Mouse (Mus musculus): ENCODE measurements around the gene Mt4.
"Not testable (repeated sequence)": the region's sequence is repeated elsewhere in the genome, so short reads cannot be mapped to it uniquely, and the experiment has no call there.

Mt4 gene

DNA sequence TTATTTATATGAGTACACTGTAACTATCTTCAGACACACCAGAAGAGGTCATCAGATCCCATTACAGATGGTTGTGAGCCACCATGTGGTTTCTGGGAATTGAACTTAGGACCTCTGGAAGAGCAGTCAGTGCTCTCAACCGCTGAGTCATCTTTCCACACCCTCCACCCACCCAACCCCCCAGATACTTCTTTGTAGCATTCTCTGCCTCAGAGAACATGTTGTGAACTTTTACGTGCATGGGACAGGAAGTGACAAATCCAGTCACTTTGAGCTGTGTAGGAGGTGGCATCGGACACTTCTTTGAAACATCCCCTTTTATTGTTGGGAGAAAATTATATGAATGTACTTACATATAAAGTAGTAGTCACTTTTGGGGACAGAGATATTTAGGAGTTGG is 2.4 kb upstream of the Mt4 start:
- DNase-seq (ENCODE audit: low spot score in 2 of 2): not testable (repeated sequence)

DNA sequence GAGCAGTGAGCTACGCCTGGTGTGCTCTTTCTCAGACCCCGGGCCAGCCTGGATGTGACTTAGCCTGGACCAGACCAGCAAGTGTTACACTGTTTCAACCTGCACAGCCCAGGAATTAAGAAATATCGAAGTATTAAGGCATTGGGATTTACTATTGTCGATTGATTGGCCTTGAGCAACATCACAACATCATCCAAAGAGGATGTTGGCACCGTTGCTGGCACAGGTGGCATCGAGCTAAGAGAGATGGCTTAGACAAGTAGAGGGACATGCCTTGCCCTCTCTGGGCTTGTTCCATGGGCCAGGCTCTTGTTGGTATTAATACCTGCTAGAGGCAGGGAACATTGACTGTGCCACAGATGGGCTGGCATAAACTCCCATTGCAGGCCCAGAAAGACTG is 1.4 kb upstream of the Mt4 start:
- no peak for DNase-seq (ENCODE audit: low spot score in 2 of 2)

DNA sequence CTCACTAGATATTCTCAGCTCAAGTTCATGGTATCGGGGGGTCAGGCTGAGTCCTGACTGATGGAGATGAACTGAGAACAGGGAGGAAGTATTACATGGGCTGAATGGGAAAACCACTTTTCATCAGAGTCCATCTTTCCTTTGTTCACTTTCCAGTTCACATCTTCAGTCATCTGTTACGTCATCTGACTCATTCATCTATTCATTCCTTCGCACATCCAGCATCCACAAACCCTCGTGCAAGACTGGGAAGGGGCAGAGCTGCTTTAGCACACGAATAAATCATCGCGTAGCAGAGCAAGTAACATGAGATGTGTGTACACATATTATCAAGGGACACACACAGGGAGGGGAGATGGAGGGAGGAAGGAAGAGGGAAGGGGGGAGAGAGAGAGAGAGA is 805 bp upstream of the Mt4 start:
- no peak for DNase-seq (ENCODE audit: low spot score in 2 of 2)

DNA sequence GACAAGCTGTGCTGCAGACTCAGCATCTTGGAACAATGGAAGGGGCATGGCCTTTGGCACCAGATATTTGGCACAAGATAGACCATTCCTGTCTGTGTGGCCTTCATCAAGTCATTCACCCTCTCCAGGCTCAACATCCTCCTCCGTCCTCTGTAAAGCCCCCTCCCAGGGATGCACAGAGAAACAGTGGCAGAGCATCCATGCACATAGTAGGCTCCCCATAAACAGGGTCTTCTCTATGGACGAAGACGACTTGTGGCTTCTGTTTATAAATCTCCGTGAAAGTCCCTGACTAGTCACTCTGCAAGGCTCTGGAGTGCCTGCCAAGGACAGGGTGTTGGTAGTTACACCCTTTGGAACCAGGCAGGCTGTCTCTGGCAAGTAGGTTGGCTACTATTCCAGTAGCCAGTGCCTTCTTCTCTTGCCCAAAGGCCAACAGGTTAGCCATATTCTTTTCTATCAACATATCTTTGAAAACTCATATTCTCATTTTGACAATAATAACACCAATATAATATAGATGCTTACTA is 3.3 kb downstream of the Mt4 start:
- DNase-seq (ENCODE audit: low spot score in 2 of 2): no peak

DNA sequence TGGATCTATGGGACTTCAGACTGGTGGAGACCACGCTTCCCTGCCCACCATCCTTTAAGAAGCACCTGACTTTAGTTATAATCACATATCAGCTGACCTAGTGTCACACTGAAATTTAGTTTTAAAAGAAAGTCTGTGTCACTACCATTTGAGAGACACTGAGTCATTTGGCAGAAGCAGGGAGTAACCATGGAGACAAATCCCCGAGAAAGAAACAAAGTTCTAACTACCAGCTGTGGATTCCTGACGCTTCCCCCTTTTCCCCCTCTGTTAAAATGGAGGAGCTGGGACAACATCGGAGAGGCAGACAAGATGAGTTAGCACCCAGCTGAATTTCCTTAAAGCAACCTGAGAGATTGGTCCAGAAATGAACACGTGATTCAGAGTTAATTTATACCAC is 11.2 kb downstream of the Mt4 start:
- DNase-seq (ENCODE audit: low spot score in 2 of 2): peak in 1 of 2 experiments; percentile 32

DNA sequence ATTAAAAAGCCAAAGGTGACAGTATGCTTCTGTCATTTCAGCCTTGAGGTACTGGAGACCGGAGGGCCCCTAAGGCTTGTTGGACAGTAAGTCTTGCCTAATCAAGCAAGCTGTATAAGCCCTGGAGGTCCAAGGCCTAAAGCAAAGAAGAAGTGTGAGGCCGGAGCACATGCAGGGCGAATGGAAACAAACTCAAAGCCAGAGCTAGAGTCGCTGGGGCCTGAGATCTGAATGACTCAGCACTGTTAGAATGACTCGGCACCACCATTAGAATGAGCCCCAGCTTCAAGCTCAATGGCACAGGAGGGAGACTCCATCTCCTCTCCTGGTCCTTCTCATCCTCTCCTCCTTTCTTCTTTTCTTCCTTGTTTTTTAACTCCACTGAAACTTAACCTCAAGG is 13.9 kb downstream of the Mt4 start:
- no peak for DNase-seq (ENCODE audit: low spot score in 2 of 2)

DNA sequence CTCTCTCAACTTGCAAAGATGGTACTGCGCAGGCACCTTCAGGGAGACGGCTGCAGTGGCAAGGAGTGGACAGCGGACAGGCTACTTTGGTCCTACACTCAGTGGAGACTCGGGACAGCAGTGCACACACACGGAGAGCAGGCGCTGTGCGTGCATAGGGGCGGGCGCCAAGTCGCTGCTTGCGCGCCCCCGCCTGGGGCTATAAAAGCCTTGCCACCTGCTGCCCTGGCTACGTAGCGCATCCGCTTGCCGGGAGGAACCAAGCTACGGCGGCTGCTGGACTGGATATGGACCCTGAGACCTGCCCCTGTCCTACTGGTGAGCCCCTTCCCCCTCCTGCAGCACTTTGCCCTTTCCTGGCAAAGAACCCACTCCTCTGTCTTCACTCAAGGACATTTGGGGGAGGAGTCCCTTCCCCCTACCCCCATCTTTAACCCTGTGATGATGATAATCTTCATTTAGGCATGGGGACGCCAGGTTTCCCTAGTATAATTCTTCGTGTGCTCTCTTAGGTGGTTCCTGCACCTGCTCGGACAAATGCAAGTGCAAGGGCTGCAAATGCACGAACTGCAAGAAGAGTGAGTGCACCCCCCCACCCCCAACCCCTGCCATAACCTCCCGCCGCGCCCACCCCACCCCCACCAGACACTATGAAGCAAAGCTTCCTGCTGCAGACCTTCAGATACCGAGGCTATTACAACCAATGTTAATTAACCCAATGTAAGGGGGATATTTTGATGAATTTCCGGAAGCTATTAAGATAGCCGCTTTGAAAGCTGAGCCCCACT is 15.7 kb downstream of the Mt4 start, which contains the start of gene Mt3:
Gene Mt3, plus strand, starts transcription at position 95 of the 788 bp plus-strand sequence.
- peak; percentile 83 to 84 for DNase-seq (ENCODE audit: low spot score in 2 of 2)

DNA sequence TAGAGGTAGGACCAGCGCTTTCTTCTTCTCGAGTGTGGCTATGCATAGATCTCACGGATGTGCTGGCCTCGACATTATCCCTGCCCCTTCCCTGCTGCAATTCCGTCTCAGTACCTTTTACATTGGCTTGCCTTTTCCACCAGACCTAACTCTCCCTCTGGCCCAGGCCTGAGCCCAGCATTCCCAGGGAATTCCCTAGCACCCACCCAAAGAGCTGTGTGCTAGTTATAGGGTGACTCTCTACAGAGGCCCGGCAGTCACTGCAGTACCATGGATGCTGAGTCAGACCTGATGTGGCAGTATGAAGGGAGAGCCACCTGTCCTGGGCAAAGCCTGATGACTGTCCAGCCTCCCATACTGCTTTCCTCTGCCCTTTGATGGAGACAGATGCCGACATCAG is 16.5 kb downstream of the Mt4 start:
- DNase-seq (ENCODE audit: low spot score in 2 of 2): peak in 1 of 2 experiments; percentile 23

DNA sequence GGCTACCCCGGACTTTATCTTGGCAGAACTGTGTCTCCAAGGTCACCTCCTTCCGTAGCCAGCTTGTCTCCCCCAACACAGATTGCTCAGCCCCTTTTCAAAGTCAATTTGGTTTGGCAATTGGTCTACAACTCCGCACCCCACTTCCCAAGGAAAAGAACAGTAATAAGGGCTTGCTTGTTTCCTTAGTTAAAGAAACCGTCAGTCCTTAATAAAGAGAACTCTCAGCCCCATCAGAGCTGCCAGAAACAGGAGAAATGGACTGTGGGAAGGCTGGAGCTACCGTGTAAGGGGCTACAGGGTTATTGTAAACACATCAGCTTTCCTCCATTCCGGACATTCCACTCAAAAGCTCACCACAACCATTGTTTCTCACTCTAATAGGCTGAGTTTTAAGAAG is 17.5 kb downstream of the Mt4 start:
- DNase-seq (ENCODE audit: low spot score in 2 of 2): peak; percentile 17 to 29

DNA sequence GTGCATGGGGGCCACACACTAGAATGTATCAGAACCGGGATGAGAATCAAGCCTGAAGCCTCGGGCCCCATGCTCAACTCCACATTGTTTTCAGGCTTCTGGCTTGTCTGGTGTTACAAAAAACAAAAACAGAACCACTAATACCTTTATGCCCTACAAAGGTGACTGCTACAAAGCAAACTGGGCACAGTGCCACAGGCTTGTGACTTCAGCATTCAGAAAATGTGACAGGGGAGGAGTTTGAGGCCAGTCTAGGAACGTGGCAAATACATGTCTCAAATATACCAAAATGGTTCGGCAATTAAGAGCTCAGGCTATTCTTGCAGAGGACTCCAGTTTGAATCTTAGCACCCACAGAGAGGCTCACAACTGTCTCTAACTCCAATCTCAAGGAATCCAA is 19.1 kb downstream of the Mt4 start:
- no peak for DNase-seq (ENCODE audit: low spot score in 2 of 2)

DNA sequence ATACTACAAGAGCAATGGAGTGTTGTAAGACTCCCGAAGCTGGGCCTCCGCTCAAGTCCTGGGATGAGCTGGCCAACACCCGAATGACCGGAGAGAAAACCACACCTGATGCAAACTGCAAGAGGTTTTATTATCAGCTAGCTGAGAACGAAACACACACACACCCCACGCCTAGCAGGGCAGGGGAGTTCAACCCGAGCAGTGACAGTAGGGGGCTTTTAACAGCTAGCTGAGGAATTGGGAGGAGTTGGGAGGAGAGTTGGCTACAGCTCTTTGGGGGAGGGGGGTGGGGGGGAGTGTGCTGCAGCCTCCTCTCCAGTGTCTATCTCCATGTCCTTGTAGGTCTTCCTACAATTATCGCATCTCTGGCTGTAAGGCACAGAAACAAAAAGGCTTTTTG is 28.8 kb downstream of the Mt4 start:
- not testable (repeated sequence) for DNase-seq (ENCODE audit: low spot score in 2 of 2)

DNA sequence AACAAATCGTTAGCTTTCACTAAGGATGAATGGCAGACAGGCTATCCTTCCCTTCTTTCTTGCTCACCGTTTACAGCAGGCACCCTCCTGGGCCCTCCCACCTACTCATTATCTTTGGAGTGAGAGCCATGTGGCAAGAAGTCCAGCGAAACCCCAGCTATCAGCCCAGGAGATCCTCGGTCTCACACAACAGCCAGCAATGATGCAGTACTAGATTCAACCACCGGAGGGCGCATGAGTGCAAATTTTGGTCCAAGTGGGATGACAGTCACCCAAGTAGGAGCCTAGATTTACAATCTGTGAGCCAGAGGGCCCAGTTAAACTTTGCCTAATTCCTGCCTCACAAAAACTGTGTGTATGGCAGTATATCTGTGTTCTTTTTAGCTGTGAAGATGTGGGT is 30.2 kb downstream of the Mt4 start:
- peak; percentile 78 to 88 for DNase-seq (ENCODE audit: low spot score in 2 of 2)

DNA sequence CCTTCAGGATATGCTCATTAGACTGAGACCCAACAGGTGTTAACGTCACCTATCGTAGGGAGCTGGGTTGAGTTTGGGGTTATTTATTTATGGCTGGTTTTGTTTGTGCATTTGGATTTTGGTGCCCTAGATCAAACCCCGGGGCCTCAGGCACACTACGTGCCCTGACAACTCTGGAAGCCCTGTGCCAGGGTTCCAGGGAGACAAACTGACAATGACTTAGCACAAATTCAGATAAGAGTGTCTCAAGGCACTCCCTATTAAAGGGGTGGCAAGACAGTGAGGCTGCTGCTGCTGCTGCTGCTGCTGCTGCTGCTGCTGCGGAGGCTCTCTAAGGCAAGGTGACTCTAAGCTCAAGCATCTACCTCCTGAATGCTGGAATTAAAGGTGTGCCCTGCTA is 32.5 kb downstream of the Mt4 start:
- DNase-seq (ENCODE audit: low spot score in 2 of 2): no peak

DNA sequence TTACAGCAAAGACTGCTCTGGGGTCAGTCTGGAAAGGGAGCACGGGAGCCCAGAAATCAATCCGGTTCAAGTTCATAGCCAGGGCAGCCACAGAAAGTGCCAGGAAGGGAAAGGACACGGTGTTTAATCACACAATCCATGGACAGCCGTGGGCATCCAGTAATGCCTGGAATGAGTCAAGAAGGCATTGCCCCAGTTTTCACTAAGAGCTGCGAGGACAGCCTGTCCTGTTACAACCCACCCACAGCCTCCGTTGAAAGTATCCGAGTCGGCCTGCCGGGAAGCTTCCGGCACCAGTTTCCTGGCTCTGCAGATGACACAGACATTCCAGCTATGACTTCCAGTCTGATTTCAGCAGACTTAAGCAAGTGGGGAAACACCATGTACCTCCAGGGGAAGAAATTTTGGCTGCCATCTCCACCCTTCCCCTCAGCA is 34.3 kb downstream of the Mt4 start:
- DNase-seq (ENCODE audit: low spot score in 2 of 2): peak in 1 of 2 experiments; percentile 33

DNA sequence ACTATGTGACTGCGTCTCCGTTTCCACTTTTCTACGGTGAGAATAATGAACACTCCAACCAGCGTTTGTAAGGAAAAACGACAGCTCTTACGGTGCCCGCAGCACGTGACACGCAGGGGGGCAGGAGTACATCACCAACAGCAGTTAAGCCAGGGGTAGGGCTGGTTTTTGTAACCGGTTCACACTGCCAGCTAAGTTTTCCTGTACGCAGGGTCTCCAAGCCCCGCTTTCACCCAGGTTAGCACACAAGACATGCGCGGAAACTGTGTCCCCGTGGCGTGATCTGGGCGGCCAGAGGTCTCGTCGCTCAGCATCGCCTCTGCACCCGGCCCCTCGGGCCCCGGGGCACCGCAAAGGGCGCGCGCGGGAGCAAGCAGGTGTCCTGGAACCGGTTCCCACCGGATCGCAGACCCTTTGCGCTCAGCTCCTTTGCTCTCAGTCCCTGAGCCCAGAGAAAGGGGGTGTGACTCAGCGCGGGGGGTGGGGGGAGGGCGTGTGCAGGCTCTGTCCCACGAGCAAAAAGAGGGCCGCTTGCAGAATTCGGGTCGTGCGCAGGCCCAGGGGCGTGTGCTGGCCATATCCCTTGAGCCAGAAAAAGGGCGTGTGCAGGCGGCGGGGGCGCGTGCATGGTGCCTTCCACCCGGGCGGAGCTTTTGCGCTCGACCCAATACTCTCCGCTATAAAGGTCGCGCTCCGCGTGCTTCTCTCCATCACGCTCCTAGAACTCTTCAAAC is 35.2 kb downstream of the Mt4 start, which contains the start of gene Mt2:
Gene Mt2, plus strand, starts transcription at position 590 of the 734 bp plus-strand sequence.
- DNase-seq (ENCODE audit: low spot score in 2 of 2): peak; percentile 70 to 79

DNA sequence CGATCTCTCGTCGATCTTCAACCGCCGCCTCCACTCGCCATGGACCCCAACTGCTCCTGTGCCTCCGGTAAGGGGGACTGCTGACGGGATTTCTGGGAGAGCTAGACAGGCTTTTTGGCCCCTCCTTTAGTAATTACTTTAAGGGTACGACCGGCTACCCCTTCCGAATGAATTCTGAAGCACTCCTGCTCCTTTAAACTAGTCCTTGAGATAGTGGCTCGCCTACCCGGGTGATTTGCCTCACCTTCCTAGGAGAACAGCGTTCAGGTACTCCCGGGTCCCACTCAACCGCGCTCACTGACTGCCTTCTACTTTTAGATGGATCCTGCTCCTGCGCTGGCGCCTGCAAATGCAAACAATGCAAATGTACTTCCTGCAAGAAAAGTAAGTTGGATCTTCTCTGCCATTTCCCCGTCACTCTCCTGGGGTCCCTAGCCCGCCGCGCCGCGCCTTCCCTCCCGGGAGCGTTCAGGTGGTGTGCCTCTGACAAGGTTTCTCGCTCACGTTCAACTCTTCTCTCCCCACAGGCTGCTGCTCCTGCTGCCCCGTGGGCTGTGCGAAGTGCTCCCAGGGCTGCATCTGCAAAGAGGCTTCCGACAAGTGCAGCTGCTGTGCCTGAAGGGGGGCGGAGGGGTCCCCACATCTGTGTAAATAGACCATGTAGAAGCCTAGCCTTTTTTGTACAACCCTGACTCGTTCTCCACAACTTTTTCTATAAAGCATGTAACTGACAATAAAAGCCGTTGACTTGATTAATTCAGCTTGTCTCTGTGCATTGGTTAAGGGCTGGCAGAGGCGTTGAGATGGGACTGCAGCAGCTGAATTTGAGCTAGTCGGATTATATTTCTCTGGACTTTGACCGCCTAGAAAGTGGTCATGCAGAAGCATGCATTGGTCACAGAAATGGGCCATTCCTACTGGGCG is 36.1 kb downstream of the Mt4 start:
- no peak for DNase-seq (ENCODE audit: low spot score in 2 of 2)

DNA sequence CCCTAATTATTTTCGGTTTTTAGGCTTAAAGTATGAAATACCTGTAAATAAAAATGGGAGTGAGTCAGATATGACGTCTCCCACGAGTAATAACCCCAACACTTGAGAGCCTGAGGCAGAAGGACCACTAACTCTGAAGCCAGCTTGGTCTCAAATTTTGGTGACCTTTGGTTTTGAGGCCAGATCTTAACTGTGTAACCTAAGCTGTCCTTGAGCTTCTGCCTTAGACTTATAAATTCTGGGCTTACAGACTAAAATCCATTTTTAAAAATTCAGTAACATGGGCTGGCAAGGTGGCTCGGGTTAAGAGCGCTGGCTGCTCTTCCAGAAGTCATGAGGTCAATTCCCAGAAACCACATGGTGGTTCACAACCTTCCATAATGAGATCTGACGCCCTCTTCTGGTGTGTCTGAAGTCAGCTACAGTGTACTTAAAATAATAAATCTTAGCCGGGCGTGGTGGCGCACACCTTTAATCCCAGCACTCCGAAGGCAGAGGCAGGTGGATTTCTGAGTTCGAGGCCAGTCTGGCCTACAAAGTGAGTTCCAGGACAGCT is 36.9 kb downstream of the Mt4 start:
- DNase-seq (ENCODE audit: low spot score in 2 of 2): no peak

DNA sequence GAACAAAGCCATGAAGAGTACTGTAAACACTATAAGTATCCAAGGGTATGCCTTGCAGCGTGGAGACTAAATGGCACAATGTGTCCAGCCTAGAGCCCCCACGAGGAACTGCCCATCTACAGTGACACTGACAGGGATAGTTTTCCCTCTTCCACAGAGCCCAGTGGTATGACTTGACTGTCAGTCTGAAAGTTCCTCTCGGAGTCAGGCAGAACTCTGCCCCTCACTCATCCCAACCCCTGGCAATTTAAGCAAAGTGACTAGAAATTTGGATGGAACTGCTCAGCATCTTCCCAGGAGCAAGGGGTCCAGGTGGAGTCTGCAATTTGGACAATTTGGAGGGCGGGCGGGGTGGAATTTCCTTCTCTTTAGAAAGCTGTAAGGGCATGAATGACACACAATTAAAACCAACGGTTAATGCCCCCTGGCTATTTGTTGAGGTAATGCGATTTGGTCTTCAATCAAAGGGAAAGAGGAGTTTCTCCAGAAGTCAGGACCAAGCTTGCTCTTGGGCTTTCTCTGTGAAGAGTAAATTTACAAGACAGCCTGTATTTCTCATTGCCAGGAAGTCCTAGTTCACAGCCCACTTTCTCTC is 37.7 kb downstream of the Mt4 start:
- no peak for DNase-seq (ENCODE audit: low spot score in 2 of 2)

DNA sequence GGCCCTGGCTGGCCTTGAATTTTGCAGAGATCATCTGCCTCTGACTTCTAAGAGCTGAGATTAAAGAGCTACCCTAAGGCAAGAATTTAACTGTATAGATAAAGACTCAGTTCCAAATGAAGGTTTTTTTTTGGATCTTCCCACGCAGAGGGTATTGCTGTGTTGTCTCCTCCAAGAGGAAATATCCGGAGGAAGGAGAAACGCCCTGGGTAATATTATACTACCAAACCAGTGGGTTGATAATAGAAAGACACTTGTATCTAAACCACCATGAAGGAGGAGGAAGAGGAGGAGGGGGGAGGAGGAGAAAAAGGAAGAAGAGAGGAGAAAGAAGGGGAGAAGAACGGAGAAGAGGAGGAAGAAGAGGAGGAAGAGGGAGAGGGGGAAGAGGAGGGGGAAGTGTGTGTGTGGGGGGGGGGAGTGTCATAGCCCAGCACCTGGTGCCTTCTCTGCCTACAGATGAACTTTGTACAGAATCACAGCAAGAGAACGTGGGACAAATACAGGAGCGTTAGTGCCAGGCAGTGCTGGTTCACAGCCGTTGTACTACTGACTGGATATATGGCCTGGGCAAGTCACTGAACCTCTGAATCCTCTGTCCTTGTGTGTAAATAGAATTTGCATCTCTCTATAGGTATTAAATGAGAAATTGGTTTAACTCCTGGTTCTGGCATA is 40.9 kb downstream of the Mt4 start:
- DNase-seq (ENCODE audit: low spot score in 2 of 2): no peak
